Mouse (Mus musculus): ENCODE results near the gene Bola2. TPM values are rescaled to one million over a fixed set of nuclear protein-coding genes. Genes with fewer than 3 reads are reported as not detected.

The Bola2 gene
- total and polyA plus RNA-seq, 3 experiments: 60.4 to 341 (median 136) TPM

GRCm38 (mm10) chr7:126650852-126651251, 44.3 kb upstream of the Bola2 start:
- in situ Hi-C loops (cut with MboI; ENCODE audit: low pct_ligation_motif_present, low pct_unique_long_range_greater_than_20kb, low sequenced_read_pairs) (no loop called here), dilution Hi-C loops (cut with MboI; ENCODE audit: extremely low pct_ligation_motif_present, extremely low pct_unique_long_range_greater_than_20kb, low sequenced_read_pairs) (no loop called here)
- H3K36me3 ChIP-seq (replicated peaks in 1 of 2; ENCODE audit: control insufficient read depth in 1 of 2, insufficient read depth in 1 of 2, low read length in 1 of 2): peaks cover 0 to 17% of the 10 kb centered on the region in 2 experiments
- H3K79me2 ChIP-seq (replicated peaks; ENCODE audit: control insufficient read depth, extremely low read depth, insufficient read depth, poor library complexity, severe bottlenecking): peaks cover 5% of the 10 kb centered on the region
- no peaks in the 10 kb centered on the region for H3K9me3 ChIP-seq (replicated peaks; ENCODE audit: low read length)
- no peak overlapping the region for H3K4me3 ChIP-seq (replicated peaks in 1 of 3; ENCODE audit: low read depth in 2 of 3, low read length in 2 of 3, poor library complexity in 1 of 3)
- H3K9ac ChIP-seq (ENCODE audit: insufficient read depth, low read depth): no peak overlapping the region
- no peak for TF ChIP-seq ZC3H11A (IDR thresholded peaks at IDR 0.05; ENCODE audit: low read depth, low read length)
- TF ChIP-seq ELF1 (IDR thresholded peaks at IDR 0.05; ENCODE audit: low read depth, low read length): no peak
- TF ChIP-seq EP300 (IDR thresholded peaks at IDR 0.05; ENCODE audit: low read length): no peak
- no peak for TF ChIP-seq KAT2A (IDR thresholded peaks at IDR 0.05; ENCODE audit: insufficient replicate concordance, low read length)
- TF ChIP-seq SIN3A (IDR thresholded peaks at IDR 0.05; ENCODE audit: low read length): no peak
- no peak for TF ChIP-seq RAD21 (IDR thresholded peaks at IDR 0.05; ENCODE audit: low read depth, low read length)
- TF ChIP-seq PAX5 (IDR thresholded peaks at IDR 0.05; ENCODE audit: low read length): no peak
- no peak for TF ChIP-seq HCFC1 (IDR thresholded peaks at IDR 0.05; ENCODE audit: low read depth, low read length)
- TF ChIP-seq JUND (conservative IDR thresholded peaks at IDR 0.05; ENCODE audit: low read depth, low read length): no peak
- TF ChIP-seq MXI1 (IDR thresholded peaks at IDR 0.05; ENCODE audit: low read depth, low read length): no peak
- no peak for TF ChIP-seq E2F4 (IDR thresholded peaks at IDR 0.05; ENCODE audit: insufficient replicate concordance, low read depth, low read length)
- no peak for TF ChIP-seq CTCF (conservative IDR thresholded peaks at IDR 0.05 in 1 of 2, IDR thresholded peaks at IDR 0.05 in 1 of 2; ENCODE audit: low read depth in 2 of 2, low read length in 2 of 2)
- TF ChIP-seq TBP (conservative IDR thresholded peaks at IDR 0.05; ENCODE audit: low read depth, low read length): no peak
- TF ChIP-seq ZKSCAN1 (IDR thresholded peaks at IDR 0.05; ENCODE audit: borderline replicate concordance, low read depth, low read length): no peak
- no peak overlapping the region for H3K4me2 ChIP-seq (ENCODE audit: insufficient read depth, low read depth, poor library complexity, severe bottlenecking)
- no peak overlapping the region for H3K27ac ChIP-seq (ENCODE audit: insufficient read depth, low read depth)
- DNase-seq (ENCODE audit: extremely low read depth): no peak
- no peaks in the 10 kb centered on the region for H3K27me3 ChIP-seq (replicated peaks)
- peaks cover 9 to 64% of the 10 kb centered on the region in 2 experiments for H3K4me1 ChIP-seq (ENCODE audit: control insufficient read depth in 1 of 2, insufficient read depth in 2 of 2)

- Histone ChIP-seq H3K9ac (ENCODE audit: insufficient read depth, low read depth) (no peak overlapping the region), H3K4me3 (replicated peaks in 1 of 3; ENCODE audit: low read depth in 2 of 3, low read length in 2 of 3, poor library complexity in 1 of 3) (no peak overlapping the region), H3K36me3 (replicated peaks in 1 of 2; ENCODE audit: control insufficient read depth in 1 of 2, insufficient read depth in 1 of 2, low read length in 1 of 2) (peaks cover 0 to 29% of the 10 kb centered on the region in 2 experiments), H3K79me2 (replicated peaks; ENCODE audit: control insufficient read depth, extremely low read depth, insufficient read depth, poor library complexity, severe bottlenecking) (peaks cover 12% of the 10 kb centered on the region), H3K4me1 (ENCODE audit: control insufficient read depth in 1 of 2, insufficient read depth in 2 of 2) (peaks cover 2 to 46% of the 10 kb centered on the region in 2 experiments; a peak in 2 of 4 replicates), H3K27ac (ENCODE audit: insufficient read depth, low read depth) (no peak overlapping the region), H3K27me3 (replicated peaks) (no peaks in the 10 kb centered on the region), H3K9me3 (replicated peaks; ENCODE audit: low read length) (no peaks in the 10 kb centered on the region), H3K4me2 (ENCODE audit: insufficient read depth, low read depth, poor library complexity, severe bottlenecking) (no peak overlapping the region)
- DNase-seq (ENCODE audit: extremely low read depth): no peak
- in situ Hi-C loops (cut with MboI; ENCODE audit: low pct_ligation_motif_present, low pct_unique_long_range_greater_than_20kb, low sequenced_read_pairs) (no loop called here), dilution Hi-C loops (cut with MboI; ENCODE audit: extremely low pct_ligation_motif_present, extremely low pct_unique_long_range_greater_than_20kb, low sequenced_read_pairs) (no loop called here)
- TF ChIP-seq MAFK (IDR thresholded peaks at IDR 0.05; ENCODE audit: insufficient replicate concordance, low read length) (peak; percentile 86), POLR2A (IDR thresholded peaks at IDR 0.05; ENCODE audit: low read depth, low read length) (no peak), MYC (IDR thresholded peaks at IDR 0.05; ENCODE audit: low read depth, low read length) (no peak)
Observed at GRCm38 (mm10) chr7:126653991-126654390, 41.2 kb upstream of the Bola2 start.

Data from CH12.LX (cell line).